Comparison of ENCODE assay signal across 13 mouse cellular contexts in genomic region chr13:25401936-25402504, GRCm38 (mm10).
DNase-seq lines count a peak whose midpoint lies in the region; ATAC-seq lines count a peak whose summit lies in the region.
"Had no signal": no experiment of that assay in that cellular context is flagged by ENCODE, and none has a peak within 500 bp of the region (broad histone marks: within the 10 kb centered on the region; RNA-seq: fewer than 3 reads in every experiment).

No protein-coding gene starts in this region.

- ATAC-seq in forebrain, embryonic 11.5 days (replicated peaks; ENCODE audit: low FRiP score) = peak; percentile 45; the same call in 1 of the 2 replicates
- no peak for ATAC-seq in megakaryocyte-erythroid progenitor cell, adult 5-6 weeks (replicated peaks; ENCODE audit: low FRiP score, low TSS enrichment, poor library complexity, severe bottlenecking)

- H3K9ac ChIP-seq in forebrain, embryonic 11.5 days (ENCODE audit: low read length) = no peak overlapping the region

- 31% methylated on average over 9 of the region's 9 CpGs for WGBS in forebrain, embryonic 11.5 days

- H3K4me2 ChIP-seq in forebrain, embryonic 11.5 days (ENCODE audit: low read depth, low read length, severe bottlenecking) = no peak overlapping the region

- H3K27me3 ChIP-seq in forebrain, embryonic 11.5 days (ENCODE audit: control insufficient read depth, insufficient read depth, low read length) = no peaks in the 10 kb centered on the region; the same call in 1 of the 2 replicates
- H3K27me3 ChIP-seq: megakaryocyte, embryonic 14.5 days had no signal

- intact Hi-C loops in heart, postnatal 10 days (cut with DNase I) = no loop called here
- intact Hi-C loops in gastrocnemius, postnatal 36 days (cut with DNase I) = no loop called here

- no peaks in the 10 kb centered on the region for H3K36me3 ChIP-seq in forebrain, embryonic 11.5 days (ENCODE audit: control insufficient read depth, insufficient read depth, low read length)

- H3K4me3 ChIP-seq in forebrain, embryonic 11.5 days (ENCODE audit: low read depth, low read length) = no peak overlapping the region
- H3K4me3 ChIP-seq: megakaryocyte, embryonic 14.5 days had no signal

- peak; percentile 19 for DNase-seq in retina, embryonic 14.5 days (ENCODE audit: low spot score)
- no peak for DNase-seq in retina, postnatal 1 day
- no peak for DNase-seq in forebrain, embryonic 11.5 days (ENCODE audit: low spot score)
- DNase-seq in mesoderm, embryonic 11.5 days (ENCODE audit: low read depth, low spot score) = peak; percentile 22
- peak; percentile 38 for DNase-seq in telencephalon, adult 2 months (ENCODE audit: low read depth, low spot score)
- no peak for DNase-seq in heart, postnatal 10 days
- DNase-seq in gastrocnemius, postnatal 36 days = no peak
- DNase-seq: cerebellum, postnatal 14 days; kidney, postnatal 4 days; liver; thymus, postnatal 25 days had no signal

- peak overlapping the region; percentile 33; the same call in 1 of the 2 replicates for H3K27ac ChIP-seq in forebrain, embryonic 11.5 days (ENCODE audit: low read depth, low read length)

- no peaks in the 10 kb centered on the region for H3K9me3 ChIP-seq in forebrain, embryonic 11.5 days (ENCODE audit: control insufficient read depth, low read length)

- H3K4me1 ChIP-seq in forebrain, embryonic 11.5 days (replicated peaks; ENCODE audit: control insufficient read depth, insufficient read depth, low read length) = peaks cover 4% of the 10 kb centered on the region; the same call in 1 of the 2 replicates
- H3K4me1 ChIP-seq: megakaryocyte, embryonic 14.5 days had no signal

Comparison
In these comparisons a context has a peak if more than half of its experiments do, and no peak if none do; other contexts are left out.
1. DNase-seq: peak in retina, embryonic 14.5 days (single experiment), mesoderm, embryonic 11.5 days (single experiment) and telencephalon, adult 2 months (single experiment); none in retina, postnatal 1 day (single experiment), forebrain, embryonic 11.5 days (single experiment), heart, postnatal 10 days (0 of 2) and gastrocnemius, postnatal 36 days (0 of 2).